Mouse (Mus musculus) CH12.LX (cell line): ENCODE data around the gene Ehd2. TPM values are rescaled to one million over a fixed set of nuclear protein-coding genes. Genes with fewer than 3 reads are reported as not detected.

Experiments used
- DNase-seq: peaks from one replicate; pipeline ENCODE4 v3.0.0-alpha.2; 2013; ENCODE audit errors: extremely low read depth
- H3K27ac ChIP-seq: 2 replicates; pipeline ENCODE4 v1.5.1; 2012; ENCODE audit warnings: low read depth, mild to moderate bottlenecking, control low read depth, moderate library complexity; ENCODE audit not compliant: insufficient read depth
- H3K27me3 ChIP-seq: replicated peaks from 2 replicates; pipeline ENCODE3; 2012; ENCODE audit warnings: inconsistent platforms
- H3K36me3 ChIP-seq, 2 experiments: replicated peaks in 1 of 2; 2 replicates each; pipeline versions ENCODE3 to v1.6.1; 2012; ENCODE audit warnings: inconsistent platforms in 1 of 2, low read length in 1 of 2, mild to moderate bottlenecking in 1 of 2, mixed read lengths in 1 of 2, moderate library complexity in 1 of 2; ENCODE audit not compliant: control insufficient read depth in 1 of 2, insufficient read depth in 1 of 2
- H3K4me1 ChIP-seq, 2 experiments: 2 replicates each; pipeline ENCODE4 v1.6.1; 2012; ENCODE audit warnings: inconsistent platforms in 1 of 2, moderate library complexity in 1 of 2; ENCODE audit not compliant: insufficient read depth in 2 of 2, control insufficient read depth in 1 of 2
- H3K4me2 ChIP-seq: 2 replicates; pipeline ENCODE4 v1.6.1; 2012; ENCODE audit warnings: low read depth, mild to moderate bottlenecking, control low read depth; ENCODE audit not compliant: poor library complexity, insufficient read depth, severe bottlenecking
- H3K4me3 ChIP-seq, 3 experiments: fragments of 150-350 bp in 1 of 3; sonication (generic) in 1 of 3; replicated peaks in 1 of 3; 2 replicates each; pipeline versions ENCODE3 to v1.5.1; 2011 to 2012; ENCODE audit warnings: low read depth in 2 of 3, low read length in 2 of 3, mild to moderate bottlenecking in 2 of 3, moderate library complexity in 2 of 3, control low read depth in 1 of 3, improper control_type of control experiment in 1 of 3, inconsistent platforms in 1 of 3, mixed read lengths in 1 of 3; ENCODE audit not compliant: poor library complexity in 1 of 3
- H3K79me2 ChIP-seq: replicated peaks from 2 replicates; pipeline ENCODE4 v1.6.1; 2012; ENCODE audit warnings: mild to moderate bottlenecking, moderate library complexity; ENCODE audit not compliant: control insufficient read depth, poor library complexity, insufficient read depth, severe bottlenecking; ENCODE audit errors: extremely low read depth
- H3K9ac ChIP-seq: 2 replicates; pipeline ENCODE4 v1.6.1; 2012; ENCODE audit warnings: low read depth, mild to moderate bottlenecking, control low read depth, moderate library complexity; ENCODE audit not compliant: insufficient read depth
- H3K9me3 ChIP-seq: replicated peaks from 2 replicates; pipeline ENCODE3; 2012; ENCODE audit warnings: low read length, inconsistent platforms, mixed read lengths
- BHLHE40 ChIP-seq: IDR thresholded peaks from 2 replicates; pipeline ENCODE4 v1.6.1; 2011; ENCODE audit warnings: mild to moderate bottlenecking, low read depth, low read length, improper control_type of control experiment
- HCFC1 ChIP-seq: IDR thresholded peaks from 2 replicates; pipeline ENCODE4 v1.6.1; 2012; ENCODE audit warnings: low read depth, mild to moderate bottlenecking, inconsistent platforms, low read length, improper control_type of control experiment
- JUND ChIP-seq: conservative IDR thresholded peaks from 2 replicates; pipeline ENCODE4 v1.6.1; 2011; ENCODE audit warnings: low read depth, low read length, improper control_type of control experiment
- KAT2A ChIP-seq: IDR thresholded peaks from 2 replicates; pipeline ENCODE4 v1.6.1; 2012; ENCODE audit warnings: low read length, improper control_type of control experiment, inconsistent platforms; ENCODE audit not compliant: insufficient replicate concordance
- MAX ChIP-seq: IDR thresholded peaks from 2 replicates; pipeline ENCODE4 v1.6.1; 2011; ENCODE audit warnings: low read length, improper control_type of control experiment
- NELFE ChIP-seq: IDR thresholded peaks from 2 replicates; pipeline ENCODE4 v1.6.1; 2011; ENCODE audit warnings: low read depth, low read length, improper control_type of control experiment
- NRF1 ChIP-seq: IDR thresholded peaks from 2 replicates; pipeline ENCODE4 v1.6.1; 2014; ENCODE audit warnings: low read depth, mild to moderate bottlenecking, inconsistent platforms, low read length, improper control_type of control experiment, moderate library complexity
- PAX5 ChIP-seq: IDR thresholded peaks from 2 replicates; pipeline ENCODE4 v1.6.1; 2012; ENCODE audit warnings: low read length, inconsistent platforms, mixed read lengths
- RAD21 ChIP-seq: IDR thresholded peaks from 2 replicates; pipeline ENCODE4 v1.6.1; 2011; ENCODE audit warnings: low read depth, mild to moderate bottlenecking, low read length, improper control_type of control experiment, moderate library complexity
- SIN3A ChIP-seq: IDR thresholded peaks from 2 replicates; pipeline ENCODE4 v1.6.1; 2012; ENCODE audit warnings: low read length, improper control_type of control experiment, inconsistent platforms
- TCF12 ChIP-seq: IDR thresholded peaks from 2 replicates; pipeline ENCODE4 v1.6.1; 2014; ENCODE audit warnings: low read depth, mild to moderate bottlenecking, inconsistent platforms, low read length, improper control_type of control experiment
- USF2 ChIP-seq: conservative IDR thresholded peaks from 2 replicates; pipeline ENCODE4 v1.6.1; 2011; ENCODE audit warnings: low read depth, low read length, improper control_type of control experiment
- ZC3H11A ChIP-seq: IDR thresholded peaks from 2 replicates; pipeline ENCODE4 v1.6.1; 2012; ENCODE audit warnings: low read depth, mild to moderate bottlenecking, inconsistent platforms, low read length, improper control_type of control experiment
- ZMIZ1 ChIP-seq: IDR thresholded peaks from 2 replicates; pipeline ENCODE4 v1.6.1; 2012; ENCODE audit warnings: low read depth, mild to moderate bottlenecking, inconsistent platforms, low read length, improper control_type of control experiment
- ZNF384 ChIP-seq: IDR thresholded peaks from 2 replicates; pipeline ENCODE4 v1.6.1; 2012; ENCODE audit warnings: low read depth, low read length, improper control_type of control experiment, inconsistent platforms
- dilution Hi-C: fragments of 300-500 bp; cut with MboI; formaldehyde crosslinking; loops from 2 replicates; pipeline ENCODE4 v1.14.3; 2020; ENCODE audit warnings: low sequenced_read_pairs; ENCODE audit not compliant: extremely low pct_unique_long_range_greater_than_20kb, extremely low pct_ligation_motif_present
- in situ Hi-C: fragments of 300-500 bp; cut with MboI; formaldehyde crosslinking; loops from 3 replicates; pipeline ENCODE4 v1.14.3; 2019; ENCODE audit warnings: low sequenced_read_pairs, low pct_ligation_motif_present, low pct_unique_long_range_greater_than_20kb, mixed read lengths
- polyA plus RNA-seq: library from polyadenylated mRNA; unstranded; fragments of >175 nt; gene quantifications from 2 replicates; pipeline ENCODE4 v1.2.1, GENCODE M21; 2012; ENCODE audit warnings: low read depth; ENCODE audit not compliant: insufficient read length
- total RNA-seq, 2 experiments: library from RNA; depleted of rRNA; stranded (reverse); fragments of 300-350 nt in 1 of 2; fragments of >200 nt in 1 of 2; gene quantifications; 2 replicates each; pipeline ENCODE4 v1.2.3; 2012 to 2014

Ehd2 gene
- total and polyA plus RNA-seq, 3 experiments, result 1.2 to 7.0 (median 5.2) TPM

GRCm38 (mm10) chr7:16015384-16015783 lies 48.0 kb upstream of the Ehd2 start:
- no peaks in the 10 kb centered on the region for H3K9me3 ChIP-seq
- peaks cover 9 to 41% of the 10 kb centered on the region in 2 experiments for H3K36me3 ChIP-seq
- DNase-seq, result no peak
- dilution Hi-C loops (no loop called here), in situ Hi-C loops (no loop called here)
- H3K4me3 ChIP-seq, result no peak overlapping the region
- peak overlapping the region; percentile 67 for H3K27ac ChIP-seq
- H3K4me1 ChIP-seq, result peaks cover 41 to 97% of the 10 kb centered on the region in 2 experiments
- no peak overlapping the region for H3K4me2 ChIP-seq
- H3K27me3 ChIP-seq, result no peaks in the 10 kb centered on the region
- no peak for TF ChIP-seq HCFC1
- 0 out of 2 replicates have a peak, but pooled peaks have one; percentile 3 for TF ChIP-seq BHLHE40
- peaks cover 29% of the 10 kb centered on the region for H3K79me2 ChIP-seq
- H3K9ac ChIP-seq, result no peak overlapping the region

GRCm38 (mm10) chr7:16014521-16015175 lies 47.3 kb upstream of the Ehd2 start:
- TF ChIP-seq ZMIZ1, result no peak
- TF ChIP-seq ZC3H11A, result no peak
- TF ChIP-seq JUND, result no peak
- no peak for TF ChIP-seq USF2
- TF ChIP-seq NELFE, result no peak
- no peak for TF ChIP-seq TCF12
- no peak for TF ChIP-seq SIN3A
- no peak for TF ChIP-seq MAX
- no peak for TF ChIP-seq NRF1
- in situ Hi-C loops, result no loop called here
- no peak overlapping the region for H3K4me2 ChIP-seq

GRCm38 (mm10) chr7:16013722-16014275 lies 46.4 kb upstream of the Ehd2 start:
- in situ Hi-C loops (no loop called here), dilution Hi-C loops (no loop called here)
- no peak overlapping the region for H3K4me2 ChIP-seq
- no peak for DNase-seq
- no peak overlapping the region for H3K4me3 ChIP-seq
- no peaks in the 10 kb centered on the region for H3K9me3 ChIP-seq
- no peaks in the 10 kb centered on the region for H3K27me3 ChIP-seq
- H3K36me3 ChIP-seq, result peaks cover 9 to 48% of the 10 kb centered on the region in 2 experiments
- peaks cover 41 to 85% of the 10 kb centered on the region in 2 experiments for H3K4me1 ChIP-seq
- no peak overlapping the region for H3K9ac ChIP-seq
- H3K27ac ChIP-seq, result no peak overlapping the region
- TF ChIP-seq PAX5 (no peak), ZNF384 (no peak), KAT2A (no peak), RAD21 (no peak)
- peaks cover 29% of the 10 kb centered on the region for H3K79me2 ChIP-seq

More at GRCm38 (mm10) chr7:16014521-16015175, 47.3 kb upstream of the Ehd2 start:
- peaks cover 9 to 43% of the 10 kb centered on the region in 2 experiments for H3K36me3 ChIP-seq
- no peak overlapping the region for H3K9ac ChIP-seq
- H3K27me3 ChIP-seq, result no peaks in the 10 kb centered on the region
- peaks cover 41 to 91% of the 10 kb centered on the region in 2 experiments for H3K4me1 ChIP-seq
- dilution Hi-C loops, result no loop called here
- DNase-seq, result no peak
- peak overlapping the region; percentile 24; the same call in 1 of the 2 replicates for H3K27ac ChIP-seq
- H3K4me3 ChIP-seq, result no peak overlapping the region
- no peaks in the 10 kb centered on the region for H3K9me3 ChIP-seq
- H3K79me2 ChIP-seq, result peaks cover 29% of the 10 kb centered on the region
